Mouse (Mus musculus) lung, embryonic 14.5 days (tissue): ENCODE results near the gene Rec114. TPM values are rescaled to one million over a fixed set of nuclear protein-coding genes. Genes with fewer than 3 reads are reported as not detected.

Source experiments
- ATAC-seq: fragments of 200-750 bp; cut with Nextera tagmentation; 2 replicates; pipeline ENCODE4 v1.8.0; 2017; ENCODE audit warnings: mild to moderate bottlenecking, moderate TSS enrichment, moderate library complexity; ENCODE audit not compliant: insufficient read depth
- DNase-seq: peaks from one replicate; pipeline ENCODE4 v3.0.0-alpha.2; 2015
- H3K27ac ChIP-seq: fragments of 300-500 bp; sonication (generic); 2 replicates; pipeline ENCODE4 v1.5.1; 2014; ENCODE audit warnings: low read depth, mild to moderate bottlenecking, moderate library complexity
- H3K27me3 ChIP-seq: fragments of 300-500 bp; sonication (generic); 2 replicates; pipeline ENCODE4 v1.6.1; 2014; ENCODE audit warnings: low read length, control low read depth; ENCODE audit not compliant: insufficient read depth
- H3K36me3 ChIP-seq: fragments of 300-500 bp; sonication (generic); 2 replicates; pipeline ENCODE4 v1.6.1; 2014; ENCODE audit warnings: control low read depth; ENCODE audit not compliant: insufficient read depth
- H3K4me1 ChIP-seq: fragments of 300-500 bp; sonication (generic); 2 replicates; pipeline ENCODE4 v1.6.1; 2014; ENCODE audit warnings: antibody characterized with exemption, control low read depth; ENCODE audit not compliant: insufficient read depth
- H3K4me2 ChIP-seq: fragments of 300-500 bp; sonication (generic); 2 replicates; pipeline ENCODE4 v1.6.1; 2014; ENCODE audit warnings: mild to moderate bottlenecking
- H3K4me3 ChIP-seq: fragments of 300-500 bp; sonication (generic); 2 replicates; pipeline ENCODE4 v1.5.1; 2014; ENCODE audit warnings: low read depth, low read length
- H3K9ac ChIP-seq: fragments of 300-500 bp; sonication (generic); 2 replicates; pipeline ENCODE4 v1.6.1; 2014
- H3K9me3 ChIP-seq: fragments of 300-500 bp; sonication (generic); 2 replicates; pipeline ENCODE4 v1.6.1; 2016; ENCODE audit warnings: low read depth, low read length, control low read depth
- CTCF ChIP-seq: IDR thresholded peaks from 2 replicates; pipeline ENCODE4 v1.5.1; 2016; ENCODE audit warnings: antibody characterized with exemption, low read depth
- WGBS: fragments of 180-500 bp; shearing (Covaris S2); extraction: QIAGEN DNeasy Blood & Tissue Kit; methylation state at CpG from one replicate; pipeline ENCODE4 v1.1.7; 2014; 5-methylcytosine and 5-hydroxymethylcytosine counted together
- polyA plus RNA-seq: library from polyadenylated mRNA; unstranded; fragments of >200 nt; fragmentation: Nextera tagmentation; extraction: Ambion mirVana; gene quantifications from 2 replicates; pipeline ENCODE4 v1.2.1, GENCODE M21; 2014

The Rec114 gene
- polyA plus RNA-seq, 1 experiment from 2014 or later: 1.5 TPM

DNA sequence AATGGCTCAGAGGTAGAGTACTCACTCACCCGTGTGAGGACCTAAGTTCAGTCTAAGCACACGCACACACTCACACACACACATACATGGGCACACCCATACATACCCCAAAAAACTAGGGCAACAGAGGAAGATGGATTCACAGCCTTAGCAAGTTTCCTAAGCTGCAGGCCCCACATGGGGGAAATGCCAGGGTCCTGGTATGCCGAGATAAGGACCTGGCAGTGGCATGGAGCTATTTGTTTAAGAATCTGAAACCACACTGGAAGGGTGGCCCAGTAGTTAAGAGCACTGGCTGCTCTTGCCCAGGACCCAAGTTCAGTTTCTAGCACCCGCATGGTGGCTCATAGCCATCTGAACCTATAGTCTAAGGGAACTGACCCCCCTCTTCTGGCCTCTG lies 19.4 kb upstream of the Rec114 start:
- Histone ChIP-seq H3K4me2 (no peak overlapping the region), H3K9ac (no peak overlapping the region), H3K4me3 (no peak overlapping the region), H3K27ac (no peak overlapping the region), H3K36me3 (no peaks in the 10 kb centered on the region), H3K27me3 (no peaks in the 10 kb centered on the region), H3K9me3 (no peaks in the 10 kb centered on the region), H3K4me1 (no peaks in the 10 kb centered on the region)
- no peak for DNase-seq
- no peak for ATAC-seq
- 66% methylated on average over 4 of the region's 4 CpGs for WGBS
- TF ChIP-seq CTCF: no peak

- TF ChIP-seq CTCF: no peak
- 33% methylated on average over 2 of the region's 2 CpGs for WGBS
- no peaks in the 10 kb centered on the region for H3K36me3 ChIP-seq
- H3K4me2 ChIP-seq: no peak overlapping the region
- no peaks in the 10 kb centered on the region for H3K27me3 ChIP-seq
- H3K9ac ChIP-seq: no peak overlapping the region
- H3K27ac ChIP-seq: no peak overlapping the region
- no peaks in the 10 kb centered on the region for H3K4me1 ChIP-seq
- no peak overlapping the region for H3K4me3 ChIP-seq
- DNase-seq (no peak), ATAC-seq (no peak)
- no peaks in the 10 kb centered on the region for H3K9me3 ChIP-seq
Measured at GRCm38 (mm10) chr9:58762086-58762485, 18.3 kb upstream of the Rec114 start.

DNA sequence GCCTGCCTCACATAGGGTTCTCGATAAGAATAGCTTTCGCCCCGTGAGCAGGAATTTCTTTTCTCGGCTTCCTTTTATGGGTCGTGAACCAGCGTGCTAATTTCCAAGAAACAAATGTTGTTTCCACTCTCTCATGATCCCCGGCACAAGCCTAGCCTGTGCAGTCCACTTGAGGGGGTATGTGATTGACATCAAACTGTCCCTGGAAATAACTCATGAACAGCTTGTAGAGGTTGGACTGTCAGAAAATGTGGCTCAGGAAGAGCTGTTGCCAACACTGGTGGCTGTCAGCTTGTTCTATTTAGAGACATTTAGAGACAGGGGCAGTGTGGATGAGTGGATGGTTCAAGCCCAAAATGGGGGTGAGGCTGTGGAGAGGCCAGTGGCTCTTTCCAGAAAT lies 15.0 kb upstream of the Rec114 start:
- 83% methylated on average over 7 of the region's 7 CpGs for whole genome bisulfite sequencing
- Histone ChIP-seq H3K4me2 (no peak overlapping the region), H3K4me3 (no peak overlapping the region), H3K9me3 (no peaks in the 10 kb centered on the region), H3K27ac (no peak overlapping the region), H3K27me3 (no peaks in the 10 kb centered on the region), H3K36me3 (no peaks in the 10 kb centered on the region), H3K4me1 (0 out of 2 replicates have a peak, but pooled peaks cover 3% of the 10 kb centered on the region), H3K9ac (no peak overlapping the region)
- TF ChIP-seq CTCF: no peak
- DNase-seq (no peak), ATAC-seq (no peak)

DNA sequence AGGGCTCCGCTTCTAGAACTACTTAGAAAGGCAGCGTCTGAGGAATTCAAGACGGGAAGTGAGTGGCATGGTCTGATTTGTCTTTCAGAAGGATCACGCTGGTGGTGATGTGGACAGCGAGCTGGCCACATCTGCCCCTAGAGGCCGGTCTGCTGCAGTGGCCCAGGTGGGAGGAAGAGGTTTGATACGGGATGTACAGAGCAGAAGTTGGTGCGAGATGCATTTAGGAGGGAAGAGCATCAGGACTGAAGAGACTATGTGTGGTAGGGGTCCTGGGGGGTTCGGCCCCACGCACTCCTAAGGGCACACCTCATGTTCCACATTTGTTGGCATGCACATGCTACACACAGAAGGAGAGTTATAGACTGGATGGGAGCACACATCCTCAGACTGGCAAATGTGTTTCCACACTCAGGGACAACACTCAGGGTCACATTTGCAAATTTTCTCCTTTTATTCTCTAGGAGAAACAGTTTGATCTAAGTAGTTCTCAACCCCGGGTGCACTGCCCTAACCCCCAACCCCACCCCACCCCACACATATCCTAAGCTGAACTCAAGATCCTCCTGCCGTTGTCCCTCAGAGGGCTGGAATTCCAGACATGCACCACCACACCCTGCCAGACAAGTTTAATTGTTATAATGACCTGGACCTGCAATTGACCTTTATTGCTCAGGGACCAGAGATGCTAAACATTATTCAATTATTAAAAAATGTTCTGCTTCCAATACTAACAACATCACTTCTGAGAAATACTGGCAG lies 12.8 kb upstream of the Rec114 start:
- DNase-seq (no peak), ATAC-seq (no peak)
- Histone ChIP-seq H3K36me3 (no peaks in the 10 kb centered on the region), H3K27ac (no peak overlapping the region), H3K27me3 (no peaks in the 10 kb centered on the region), H3K4me3 (no peak overlapping the region), H3K9ac (no peak overlapping the region), H3K4me1 (0 out of 2 replicates have a peak, but pooled peaks cover 4% of the 10 kb centered on the region), H3K4me2 (no peak overlapping the region), H3K9me3 (no peaks in the 10 kb centered on the region)
- TF ChIP-seq CTCF: peak; percentile 36
- 64% methylated on average over 12 of the region's 12 CpGs for WGBS

DNA sequence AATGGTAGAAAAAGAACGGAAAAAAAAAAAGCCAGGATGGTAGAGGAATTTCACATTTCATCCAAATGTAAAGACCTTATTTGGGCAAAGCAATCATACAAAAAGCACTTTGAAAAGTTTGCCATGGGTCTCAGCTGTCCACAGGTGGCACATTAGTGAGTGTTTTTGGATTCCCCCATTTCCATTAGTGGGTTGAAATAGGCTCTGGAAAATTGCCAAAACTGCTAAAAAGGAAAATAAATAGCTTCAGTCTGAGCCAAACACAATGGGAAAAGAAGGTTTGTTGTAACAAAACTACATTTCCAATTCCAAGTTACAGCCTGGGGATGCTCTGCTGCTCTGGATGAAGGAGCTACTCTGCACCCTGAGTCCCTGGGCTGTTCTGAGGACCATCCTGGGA lies 9.8 kb upstream of the Rec114 start:
- WGBS: 60% methylated on average over 1 of the region's 1 CpGs
- Histone ChIP-seq H3K27me3 (no peaks in the 10 kb centered on the region), H3K36me3 (no peaks in the 10 kb centered on the region), H3K9me3 (no peaks in the 10 kb centered on the region), H3K4me1 (0 out of 2 replicates have a peak, but pooled peaks cover 4% of the 10 kb centered on the region), H3K4me2 (no peak overlapping the region), H3K4me3 (no peak overlapping the region), H3K27ac (no peak overlapping the region), H3K9ac (no peak overlapping the region)
- ATAC-seq (no peak), DNase-seq (peak; percentile 47)
- no peak for TF ChIP-seq CTCF

DNA sequence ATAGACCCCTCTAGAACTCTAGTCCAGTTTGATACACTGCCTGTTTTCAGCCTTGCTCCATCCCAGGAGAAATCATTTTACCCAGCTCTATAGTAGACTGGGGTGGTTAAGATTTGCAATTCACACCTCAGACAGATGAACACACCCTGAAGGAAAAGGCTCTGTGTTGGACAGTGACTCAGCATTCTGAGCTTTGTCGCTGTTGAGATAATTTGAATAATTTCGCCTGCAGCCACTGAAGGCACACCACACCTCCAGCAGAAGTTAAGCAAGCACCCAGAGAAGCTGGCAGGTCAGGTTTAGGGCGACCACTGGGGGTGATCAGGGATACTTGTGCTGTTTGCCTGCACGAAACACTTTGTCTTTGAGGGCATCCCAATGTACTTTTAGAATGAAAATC lies 4.4 kb upstream of the Rec114 start:
- WGBS: 53% methylated on average over 4 of the region's 4 CpGs
- Histone ChIP-seq H3K9me3 (no peaks in the 10 kb centered on the region), H3K9ac (no peak overlapping the region), H3K36me3 (no peaks in the 10 kb centered on the region), H3K4me3 (no peak overlapping the region), H3K27me3 (no peaks in the 10 kb centered on the region), H3K4me2 (no peak overlapping the region), H3K4me1 (no peaks in the 10 kb centered on the region), H3K27ac (no peak overlapping the region)
- DNase-seq (no peak), ATAC-seq (no peak)
- no peak for TF ChIP-seq CTCF

GRCm38 (mm10) chr9:58747328-58747755 lies 3.6 kb upstream of the Rec114 start:
- Histone ChIP-seq H3K9me3 (no peaks in the 10 kb centered on the region), H3K4me2 (no peak overlapping the region), H3K36me3 (no peaks in the 10 kb centered on the region), H3K4me3 (no peak overlapping the region), H3K27me3 (no peaks in the 10 kb centered on the region), H3K9ac (no peak overlapping the region), H3K4me1 (no peaks in the 10 kb centered on the region), H3K27ac (no peak overlapping the region)
- 48% methylated on average over 6 of the region's 6 CpGs for WGBS
- no peak for ATAC-seq
- no peak for TF ChIP-seq CTCF
- DNase-seq: no peak
